Mouse (Mus musculus) G1E (cell line): ENCODE results near the gene Pitpnc1. TPM values are rescaled to one million over a fixed set of nuclear protein-coding genes. Genes with fewer than 3 reads are reported as not detected.
A peak's percentile ranks its signal among the peaks of the same experiment; 100 is the strongest.

Experiments used
- ATAC-seq: 2 replicates; pipeline ENCODE4 v1.8.0; 2016; ENCODE audit warnings: mild to moderate bottlenecking; ENCODE audit not compliant: insufficient number of reproducible peaks, poor library complexity, low FRiP score, severe bottlenecking; ENCODE audit errors: extremely low read depth
- DNase-seq: peaks from one replicate; pipeline ENCODE4 v3.0.0; 2012; ENCODE audit warnings: low spot score
- H3K27me3 ChIP-seq: 2 replicates; pipeline ENCODE4 v1.6.1; 2012; ENCODE audit warnings: mild to moderate bottlenecking, low read length, inconsistent platforms; ENCODE audit not compliant: insufficient read depth
- H3K36me3 ChIP-seq: replicated peaks from 2 replicates; pipeline ENCODE3; 2012; ENCODE audit warnings: mild to moderate bottlenecking, inconsistent platforms
- H3K4me1 ChIP-seq: 2 replicates; pipeline ENCODE4 v1.6.1; 2012; ENCODE audit warnings: low read depth, low read length, inconsistent platforms, mixed read lengths; ENCODE audit not compliant: insufficient read depth
- H3K4me3 ChIP-seq: 2 replicates; pipeline ENCODE4 v1.5.1; 2012; ENCODE audit warnings: low read depth, mild to moderate bottlenecking, inconsistent platforms, low read length, moderate library complexity, mixed read lengths
- H3K9me3 ChIP-seq: replicated peaks from 2 replicates; pipeline ENCODE4 v1.6.1; 2012; ENCODE audit warnings: inconsistent platforms
- CTCF ChIP-seq: IDR thresholded peaks from 2 replicates; pipeline ENCODE4 v1.5.1; 2012; ENCODE audit warnings: low read depth, low read length, inconsistent platforms, mixed read lengths
- GATA1 ChIP-seq: IDR thresholded peaks from 2 replicates; pipeline ENCODE4 v1.6.1; 2012; ENCODE audit warnings: borderline replicate concordance, low read length, inconsistent platforms, mixed read lengths
- GATA2 ChIP-seq: IDR thresholded peaks from 2 replicates; pipeline ENCODE4 v1.6.1; 2012; ENCODE audit warnings: low read depth, low read length, inconsistent platforms, borderline replicate concordance
- POLR2AphosphoS5 ChIP-seq: IDR thresholded peaks from 2 replicates; pipeline ENCODE4 v1.6.1; 2012; ENCODE audit warnings: low read depth, low read length, inconsistent platforms; ENCODE audit not compliant: insufficient replicate concordance
- TAL1 ChIP-seq: conservative IDR thresholded peaks from 2 replicates; pipeline ENCODE4 v1.6.1; 2012; ENCODE audit warnings: low read depth, low read length, inconsistent platforms, mixed read lengths
- polyA plus RNA-seq: library from polyadenylated mRNA; stranded (reverse); fragments of >175 nt; gene quantifications from 2 replicates; pipeline ENCODE4 v1.2.3, GENCODE M21; 2012
- total RNA-seq, 2 experiments: library from RNA; stranded (forward) in 1 of 2; stranded (reverse) in 1 of 2; fragments of 200-1000 nt in 1 of 2; fragments of >200 nt in 1 of 2; fragmentation: Nextera tagmentation in 1 of 2; gene quantifications; 2 replicates each; pipeline ENCODE4 v1.2.3; 2014 to 2017

Pitpnc1 gene
- total and polyA plus RNA-seq, 3 experiments = 9.9 to 53.5 (median 31.5) TPM

- peaks cover 72% of the 10 kb centered on the region for H3K36me3 ChIP-seq
- DNase-seq (no peak), ATAC-seq (no peak)
- H3K27me3 ChIP-seq = no peaks in the 10 kb centered on the region
- peaks cover 10% of the 10 kb centered on the region; the same call in 1 of the 2 replicates for H3K4me1 ChIP-seq
- no peak overlapping the region for H3K4me3 ChIP-seq
- no peaks in the 10 kb centered on the region for H3K9me3 ChIP-seq
- TF ChIP-seq POLR2AphosphoS5 (no peak), GATA1 (no peak), CTCF (no peak), TAL1 (no peak), GATA2 (no peak)
Observed at GRCm38 (mm10) chr11:107354499-107355143, 115.9 kb downstream of the Pitpnc1 start.

GRCm38 (mm10) chr11:107352596-107352995 lies 117.9 kb downstream of the Pitpnc1 start:
- Histone ChIP-seq H3K4me1 (peaks cover 9% of the 10 kb centered on the region), H3K4me3 (no peak overlapping the region), H3K9me3 (no peaks in the 10 kb centered on the region), H3K36me3 (peaks cover 70% of the 10 kb centered on the region), H3K27me3 (no peaks in the 10 kb centered on the region)
- DNase-seq (no peak), ATAC-seq (no peak)
- TF ChIP-seq CTCF = no peak

GRCm38 (mm10) chr11:107349756-107350155 lies 120.7 kb downstream of the Pitpnc1 start:
- no peak for TF ChIP-seq GATA1
- TF ChIP-seq GATA2 = no peak
- no peak for TF ChIP-seq POLR2AphosphoS5
- no peak for TF ChIP-seq CTCF
- Histone ChIP-seq H3K9me3 (no peaks in the 10 kb centered on the region), H3K4me1 (peaks cover 13% of the 10 kb centered on the region), H3K4me3 (no peak overlapping the region), H3K27me3 (no peaks in the 10 kb centered on the region), H3K36me3 (peaks cover 54% of the 10 kb centered on the region)
- DNase-seq = no peak
- ATAC-seq = no peak

- ATAC-seq = no peak
- no peaks in the 10 kb centered on the region for H3K27me3 ChIP-seq
- H3K4me1 ChIP-seq = peaks cover 29% of the 10 kb centered on the region
Observed at GRCm38 (mm10) chr11:107343031-107343430, 127.5 kb downstream of the Pitpnc1 start.

GRCm38 (mm10) chr11:107342432-107342831 lies 128.1 kb downstream of the Pitpnc1 start:
- ATAC-seq (peak; percentile 40), DNase-seq (peak; percentile 40)
- TF ChIP-seq GATA2 = no peak
- TF ChIP-seq TAL1 = no peak
- TF ChIP-seq GATA1 = no peak
- TF ChIP-seq CTCF = no peak
- no peak for TF ChIP-seq POLR2AphosphoS5
- Histone ChIP-seq H3K27me3 (no peaks in the 10 kb centered on the region), H3K4me3 (no peak overlapping the region), H3K4me1 (peaks cover 25% of the 10 kb centered on the region), H3K9me3 (no peaks in the 10 kb centered on the region), H3K36me3 (peaks cover 46% of the 10 kb centered on the region)

More at GRCm38 (mm10) chr11:107343031-107343430, 127.5 kb downstream of the Pitpnc1 start:
- H3K9me3 ChIP-seq = no peaks in the 10 kb centered on the region
- no peak for DNase-seq
- TF ChIP-seq POLR2AphosphoS5 (no peak), CTCF (no peak), GATA2 (no peak), TAL1 (no peak), GATA1 (no peak)
- H3K36me3 ChIP-seq = peaks cover 40% of the 10 kb centered on the region
- no peak overlapping the region for H3K4me3 ChIP-seq

GRCm38 (mm10) chr11:107341293-107341692 lies 129.2 kb downstream of the Pitpnc1 start:
- no peaks in the 10 kb centered on the region for H3K27me3 ChIP-seq
- no peak for ATAC-seq
- H3K4me1 ChIP-seq = peaks cover 22% of the 10 kb centered on the region
- H3K36me3 ChIP-seq = peaks cover 57% of the 10 kb centered on the region
- TF ChIP-seq GATA1 (no peak), CTCF (no peak), TAL1 (no peak)
- no peak for DNase-seq
- no peak overlapping the region for H3K4me3 ChIP-seq
- no peaks in the 10 kb centered on the region for H3K9me3 ChIP-seq

GRCm38 (mm10) chr11:107340793-107341192 lies 129.7 kb downstream of the Pitpnc1 start:
- Histone ChIP-seq H3K27me3 (no peaks in the 10 kb centered on the region), H3K9me3 (no peaks in the 10 kb centered on the region), H3K36me3 (peaks cover 58% of the 10 kb centered on the region), H3K4me3 (no peak overlapping the region), H3K4me1 (peaks cover 22% of the 10 kb centered on the region)
- DNase-seq (no peak), ATAC-seq (no peak)
- TF ChIP-seq GATA2 (no peak), POLR2AphosphoS5 (no peak), TAL1 (no peak), GATA1 (no peak), CTCF (no peak)
